Mouse (Mus musculus): Measurements from ENCODE around the gene Creb5. TPM values are rescaled to one million over a fixed set of nuclear protein-coding genes. Genes with fewer than 3 reads are reported as not detected.

The Creb5 gene
- polyA plus RNA-seq, 1 experiment, result 2.3 TPM

- Histone ChIP-seq H3K27ac (ENCODE audit: insufficient read depth, low read length) (no peak overlapping the region), H3K4me1 (ENCODE audit: control insufficient read depth, insufficient read depth, low read length) (no peaks in the 10 kb centered on the region), H3K4me3 (ENCODE audit: insufficient read depth, low read length) (no peak overlapping the region)
- TF ChIP-seq POLR2A (IDR thresholded peaks at IDR 0.05; ENCODE audit: extremely low read depth, insufficient read depth, low read length) (no peak), CTCF (IDR thresholded peaks at IDR 0.05; ENCODE audit: extremely low read depth, insufficient read depth, low read length) (no peak)
These were observed 366.8 kb downstream of the Creb5 start for GRCm38 (mm10) chr6:53653706-53654360.

- Histone ChIP-seq H3K27ac (ENCODE audit: insufficient read depth, low read length) (no peak overlapping the region), H3K4me3 (ENCODE audit: insufficient read depth, low read length) (no peak overlapping the region), H3K4me1 (ENCODE audit: control insufficient read depth, insufficient read depth, low read length) (no peaks in the 10 kb centered on the region)
- TF ChIP-seq CTCF (IDR thresholded peaks at IDR 0.05; ENCODE audit: extremely low read depth, insufficient read depth, low read length) (no peak), POLR2A (IDR thresholded peaks at IDR 0.05; ENCODE audit: extremely low read depth, insufficient read depth, low read length) (no peak)
These were observed 367.3 kb downstream of the Creb5 start for GRCm38 (mm10) chr6:53654361-53654824.

GRCm38 (mm10) chr6:53656466-53656865, 369.4 kb downstream of the Creb5 start:
- no peak for TF ChIP-seq CTCF (IDR thresholded peaks at IDR 0.05; ENCODE audit: extremely low read depth, insufficient read depth, low read length)
- no peaks in the 10 kb centered on the region for H3K4me1 ChIP-seq (ENCODE audit: control insufficient read depth, insufficient read depth, low read length)
- no peak overlapping the region for H3K27ac ChIP-seq (ENCODE audit: insufficient read depth, low read length)
- H3K4me3 ChIP-seq (ENCODE audit: insufficient read depth, low read length), result no peak overlapping the region

- Histone ChIP-seq H3K4me3 (ENCODE audit: insufficient read depth, low read length) (no peak overlapping the region), H3K4me1 (ENCODE audit: control insufficient read depth, insufficient read depth, low read length) (no peaks in the 10 kb centered on the region)
- TF ChIP-seq CTCF (IDR thresholded peaks at IDR 0.05; ENCODE audit: extremely low read depth, insufficient read depth, low read length), result no peak
- no peak for TF ChIP-seq POLR2A (IDR thresholded peaks at IDR 0.05; ENCODE audit: extremely low read depth, insufficient read depth, low read length)
These were observed 370.4 kb downstream of the Creb5 start for GRCm38 (mm10) chr6:53657483-53657882.

GRCm38 (mm10) chr6:53662858-53663833, 376.1 kb downstream of the Creb5 start:
- no peak overlapping the region for H3K27ac ChIP-seq (ENCODE audit: insufficient read depth, low read length)
- H3K4me1 ChIP-seq (ENCODE audit: control insufficient read depth, insufficient read depth, low read length), result no peaks in the 10 kb centered on the region
- H3K4me3 ChIP-seq (ENCODE audit: insufficient read depth, low read length), result no peak overlapping the region
- TF ChIP-seq POLR2A (IDR thresholded peaks at IDR 0.05; ENCODE audit: extremely low read depth, insufficient read depth, low read length) (no peak), CTCF (IDR thresholded peaks at IDR 0.05; ENCODE audit: extremely low read depth, insufficient read depth, low read length) (no peak)

More at GRCm38 (mm10) chr6:53657483-53657882, 370.4 kb downstream of the Creb5 start:
- no peak overlapping the region for H3K27ac ChIP-seq (ENCODE audit: insufficient read depth, low read length)

GRCm38 (mm10) chr6:53664759-53665158, 377.7 kb downstream of the Creb5 start:
- no peaks in the 10 kb centered on the region for H3K4me1 ChIP-seq (ENCODE audit: control insufficient read depth, insufficient read depth, low read length)
- no peak overlapping the region for H3K27ac ChIP-seq (ENCODE audit: insufficient read depth, low read length)
- no peak overlapping the region for H3K4me3 ChIP-seq (ENCODE audit: insufficient read depth, low read length)
- no peak for TF ChIP-seq POLR2A (IDR thresholded peaks at IDR 0.05; ENCODE audit: extremely low read depth, insufficient read depth, low read length)
- no peak for TF ChIP-seq CTCF (IDR thresholded peaks at IDR 0.05; ENCODE audit: extremely low read depth, insufficient read depth, low read length)

GRCm38 (mm10) chr6:53666503-53666902, 379.4 kb downstream of the Creb5 start:
- H3K4me3 ChIP-seq (ENCODE audit: insufficient read depth, low read length), result no peak overlapping the region
- no peak overlapping the region for H3K27ac ChIP-seq (ENCODE audit: insufficient read depth, low read length)
- H3K4me1 ChIP-seq (ENCODE audit: control insufficient read depth, insufficient read depth, low read length), result no peaks in the 10 kb centered on the region
- TF ChIP-seq POLR2A (IDR thresholded peaks at IDR 0.05; ENCODE audit: extremely low read depth, insufficient read depth, low read length) (no peak), CTCF (IDR thresholded peaks at IDR 0.05; ENCODE audit: extremely low read depth, insufficient read depth, low read length) (no peak)

- no peak for TF ChIP-seq POLR2A (IDR thresholded peaks at IDR 0.05; ENCODE audit: extremely low read depth, insufficient read depth, low read length)
- no peak for TF ChIP-seq CTCF (IDR thresholded peaks at IDR 0.05; ENCODE audit: extremely low read depth, insufficient read depth, low read length)
- no peak overlapping the region for H3K4me3 ChIP-seq (ENCODE audit: insufficient read depth, low read length)
- H3K27ac ChIP-seq (ENCODE audit: insufficient read depth, low read length), result no peak overlapping the region
- H3K4me1 ChIP-seq (ENCODE audit: control insufficient read depth, insufficient read depth, low read length), result no peaks in the 10 kb centered on the region
These were observed 391.2 kb downstream of the Creb5 start for GRCm38 (mm10) chr6:53678307-53678706.

GRCm38 (mm10) chr6:53680046-53680445, 393.0 kb downstream of the Creb5 start:
- TF ChIP-seq CTCF (IDR thresholded peaks at IDR 0.05; ENCODE audit: extremely low read depth, insufficient read depth, low read length) (no peak), POLR2A (IDR thresholded peaks at IDR 0.05; ENCODE audit: extremely low read depth, insufficient read depth, low read length) (no peak)
- Histone ChIP-seq H3K27ac (ENCODE audit: insufficient read depth, low read length) (no peak overlapping the region), H3K4me3 (ENCODE audit: insufficient read depth, low read length) (no peak overlapping the region), H3K4me1 (ENCODE audit: control insufficient read depth, insufficient read depth, low read length) (no peaks in the 10 kb centered on the region)

All from cortical plate, adult 2 months (tissue).